In the genomic region with DNA sequence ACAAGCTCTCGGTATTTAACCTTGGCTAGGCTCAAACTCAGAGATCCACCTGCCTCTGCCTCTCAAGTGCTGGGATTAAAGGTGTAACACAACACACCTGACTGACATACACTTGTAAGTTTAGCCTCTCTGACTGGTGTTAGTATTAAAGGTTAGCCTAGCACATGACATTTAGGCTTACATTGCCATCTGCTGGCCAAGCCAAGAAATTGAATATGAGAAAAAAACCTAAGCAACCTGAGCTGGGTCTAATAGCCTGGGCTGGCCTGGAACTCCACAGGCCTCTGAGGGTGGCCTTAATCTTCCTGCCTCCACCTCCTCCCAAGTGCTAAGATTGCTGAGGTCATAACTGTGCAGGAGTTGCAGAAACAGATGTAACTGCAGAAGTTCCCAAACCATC, we compare ENCODE assay signal across 8 mouse cellular contexts. TPM values are rescaled to one million over a fixed set of nuclear protein-coding genes. Genes with fewer than 3 reads are reported as not detected.
A peak's percentile ranks its signal among the peaks of the same experiment; 100 is the strongest.
DNase-seq lines count a peak whose midpoint lies in the region; ATAC-seq and TF ChIP-seq lines count a peak whose summit lies in the region.

No protein-coding gene starts in this region.

- 0 out of 2 replicates have a peak, but pooled peaks cover 4% of the 10 kb centered on the region for H3K36me3 ChIP-seq in forebrain, postnatal 0 days (ENCODE audit: insufficient read depth)
- 0 out of 2 replicates have a peak, but pooled peaks cover 2% of the 10 kb centered on the region for H3K36me3 ChIP-seq in lung, embryonic 16.5 days (ENCODE audit: control insufficient read depth, insufficient read depth, low read length)

- H3K9me3 ChIP-seq in forebrain, postnatal 0 days (ENCODE audit: low read length): no peaks in the 10 kb centered on the region
- H3K9me3 ChIP-seq in lung, embryonic 16.5 days (ENCODE audit: control insufficient read depth, low read length): no peaks in the 10 kb centered on the region

- H3K4me2 ChIP-seq in forebrain, postnatal 0 days (ENCODE audit: low read depth): no peak overlapping the region
- H3K4me2 ChIP-seq in lung, embryonic 16.5 days (ENCODE audit: low read depth, low read length): no peak overlapping the region

- WGBS in forebrain, postnatal 0 days: 60% methylated on average over 1 of the region's 1 CpGs
- 59% methylated on average over 1 of the region's 1 CpGs for WGBS in lung, embryonic 16.5 days

- H3K9ac ChIP-seq in forebrain, postnatal 0 days: no peak overlapping the region
- H3K9ac ChIP-seq in lung, embryonic 16.5 days (ENCODE audit: low read length): no peak overlapping the region

- H3K27me3 ChIP-seq in forebrain, postnatal 0 days (ENCODE audit: insufficient read depth, low read length): no peaks in the 10 kb centered on the region
- H3K27me3 ChIP-seq in lung, embryonic 16.5 days (ENCODE audit: control insufficient read depth, insufficient read depth, low read depth, low read length): no peaks in the 10 kb centered on the region

- H3K27ac ChIP-seq in forebrain, postnatal 0 days (ENCODE audit: low read depth, low read length): no peak overlapping the region
- no peak overlapping the region for H3K27ac ChIP-seq in lung, embryonic 16.5 days (ENCODE audit: low read length)

- peak; percentile 83 for TF ChIP-seq CTCF in forebrain, postnatal 0 days (IDR thresholded peaks at IDR 0.05; ENCODE audit: low read depth)

- H3K4me3 ChIP-seq in forebrain, postnatal 0 days (ENCODE audit: low read depth, low read length): no peak overlapping the region
- H3K4me3 ChIP-seq in lung, embryonic 16.5 days (ENCODE audit: low read length): no peak overlapping the region

- ATAC-seq in forebrain, postnatal 0 days: peak; percentile 59
- peak; percentile 50; the same call in 1 of the 2 replicates for ATAC-seq in lung, embryonic 16.5 days (ENCODE audit: low read depth)
- ATAC-seq in neutrophil, adult 5-6 weeks (ENCODE audit: extremely low read depth, insufficient number of reproducible peaks, low FRiP score, poor library complexity, severe bottlenecking): peak; percentile 53; the same call in 1 of the 2 replicates

- peaks cover 14% of the 10 kb centered on the region for H3K4me1 ChIP-seq in forebrain, postnatal 0 days (ENCODE audit: insufficient read depth)
- no peaks in the 10 kb centered on the region for H3K4me1 ChIP-seq in lung, embryonic 16.5 days (replicated peaks; ENCODE audit: control insufficient read depth, insufficient read depth, low read length)

- peak; percentile 70 for DNase-seq in gastrocnemius, adult 18-20 months (ENCODE audit: low spot score)
- DNase-seq in gastrocnemius, postnatal 4 days (ENCODE audit: low spot score in 2 of 2): no peak
- DNase-seq in CD4-positive helper T cell, adult 2 months (ENCODE audit: low read depth, low spot score): peak; percentile 70
- DNase-seq in cerebellum, adult 11-12 months: peak; percentile 31
- DNase-seq in forebrain, postnatal 0 days: peak; percentile 71
- DNase-seq in kidney, adult 8-10 months: peak; percentile 20 to 32

RNA-seq across cellular contexts. Expression of gene Gja10, which starts 30.4 kb away (rescaled TPM):
- not detected for total RNA-seq in gastrocnemius, adult 18-20 months (2021)
- not detected for total RNA-seq in gastrocnemius, postnatal 4 days (2021)
- total RNA-seq in forebrain, postnatal 0 days (2014; rRNA removed): 0.14 TPM in 1 of 2 replicates, not detected in the other
- not detected in 2 replicates for polyA plus RNA-seq in forebrain, postnatal 0 days (2015; fragmentation: Nextera tagmentation; extraction: Ambion mirVana)
- not detected in 2 replicates for polyA plus RNA-seq in lung, embryonic 16.5 days (2015; fragmentation: Nextera tagmentation; extraction: Ambion mirVana)
- total RNA-seq in neutrophil, adult 5-6 weeks (2017): not detected in 2 replicates

RNA-seq across cellular contexts. Expression of gene Casp8ap2, which starts 43.1 kb away (rescaled TPM):
- 1 to 10 TPM; 4.2 to 4.7 TPM for total RNA-seq in gastrocnemius, adult 18-20 months (2021)
- total RNA-seq in gastrocnemius, postnatal 4 days (2021): 10 to 100 TPM; 11.2 to 14.2 TPM
- total RNA-seq in forebrain, postnatal 0 days (2014; rRNA removed): 22.9 and 25.1 TPM in 2 replicates
- polyA plus RNA-seq in forebrain, postnatal 0 days (2015; fragmentation: Nextera tagmentation; extraction: Ambion mirVana): 25.4 and 30.4 TPM in 2 replicates
- polyA plus RNA-seq in lung, embryonic 16.5 days (2015; fragmentation: Nextera tagmentation; extraction: Ambion mirVana): 47.0 and 50.4 TPM in 2 replicates
- total RNA-seq in neutrophil, adult 5-6 weeks (2017): 34.5 and 36.0 TPM in 2 replicates

Comparison
In these comparisons a context has a peak if more than half of its experiments do, and no peak if none do; other contexts are left out.
1. DNase-seq: peak in gastrocnemius, adult 18-20 months (single experiment), CD4-positive helper T cell, adult 2 months (single experiment), cerebellum, adult 11-12 months (single experiment), forebrain, postnatal 0 days (single experiment) and kidney, adult 8-10 months (2 of 2); none in gastrocnemius, postnatal 4 days (0 of 2).
2. Peak in every context shown above with its lines, with median percentiles within 50 percentile points of each other: ATAC-seq.